Mouse (Mus musculus) gastrocnemius, postnatal 25 days (tissue): ENCODE measurements around the gene Sdk2. TPM values are rescaled to one million over a fixed set of nuclear protein-coding genes. Genes with fewer than 3 reads are reported as not detected.

Experiments used
- DNase-seq: peaks from one replicate; pipeline ENCODE4 v3.0.0; 2022
- long read RNA-seq, 2 experiments: library from polyadenylated mRNA; stranded (forward); transcript quantifications; one replicate each; pipeline ENCODE4 v2.0.0; 2021
- total RNA-seq, 2 experiments: library from RNA; stranded (reverse); gene quantifications; 1 replicate in 1 of 2; 2 replicates in 1 of 2; pipeline ENCODE4 v1.2.3; 2021

The Sdk2 gene
- 1 to 10 TPM in 1 of 2 experiments, under 1 TPM in 1; 0.75 to 1.4 TPM for total RNA-seq
- long read RNA-seq, experiment 1, result 0 reads
- long read RNA-seq, experiment 2, result 0 reads

- peak; percentile 46 for DNase-seq
Measured at GRCm38 (mm10) chr11:114066951-114067762, at the start of gene Sdk2. TSS of gene Sdk2 (minus strand) at chr11:114067046.

- DNase-seq, result no peak
Measured at GRCm38 (mm10) chr11:114115077-114115476, 48.2 kb upstream of the Sdk2 start.

- DNase-seq, result no peak
Measured at GRCm38 (mm10) chr11:114114674-114115073, 47.8 kb upstream of the Sdk2 start.

- no peak for DNase-seq
Measured at GRCm38 (mm10) chr11:114110851-114111250, 44.0 kb upstream of the Sdk2 start.

GRCm38 (mm10) chr11:114093636-114094035 is 26.8 kb upstream of the Sdk2 start:
- no peak for DNase-seq

- no peak for DNase-seq
Measured at GRCm38 (mm10) chr11:114093175-114093574, 26.3 kb upstream of the Sdk2 start.

GRCm38 (mm10) chr11:114080606-114081005 is 13.8 kb upstream of the Sdk2 start:
- no peak for DNase-seq

GRCm38 (mm10) chr11:114072644-114073043 is 5.8 kb upstream of the Sdk2 start:
- DNase-seq, result no peak

- no peak for DNase-seq
Measured at GRCm38 (mm10) chr11:114071998-114072397, 5.2 kb upstream of the Sdk2 start.

- no peak for DNase-seq
Measured at GRCm38 (mm10) chr11:114070881-114071280, 4.0 kb upstream of the Sdk2 start.

GRCm38 (mm10) chr11:114070131-114070530 is 3.3 kb upstream of the Sdk2 start:
- no peak for DNase-seq

- DNase-seq, result peak; percentile 20
Measured at GRCm38 (mm10) chr11:114068390-114068789, 1.5 kb upstream of the Sdk2 start.

- no peak for DNase-seq
Measured at GRCm38 (mm10) chr11:114066098-114066950, 522 bp downstream of the Sdk2 start.

- DNase-seq, result no peak
Measured at GRCm38 (mm10) chr11:114065596-114065995, 1.2 kb downstream of the Sdk2 start.

GRCm38 (mm10) chr11:114064871-114065388 is 1.9 kb downstream of the Sdk2 start:
- DNase-seq, result no peak

GRCm38 (mm10) chr11:114061946-114062345 is 4.9 kb downstream of the Sdk2 start:
- no peak for DNase-seq

GRCm38 (mm10) chr11:114061265-114061664 is 5.6 kb downstream of the Sdk2 start:
- DNase-seq, result no peak

- no peak for DNase-seq
Measured at GRCm38 (mm10) chr11:114056351-114056750, 10.5 kb downstream of the Sdk2 start.

GRCm38 (mm10) chr11:114054581-114055315 is 12.1 kb downstream of the Sdk2 start:
- no peak for DNase-seq

- DNase-seq, result peak; percentile 54
Measured at GRCm38 (mm10) chr11:114051361-114051760, 15.5 kb downstream of the Sdk2 start.

- DNase-seq, result no peak
Measured at GRCm38 (mm10) chr11:114050511-114050910, 16.3 kb downstream of the Sdk2 start.

- DNase-seq, result no peak
Measured at GRCm38 (mm10) chr11:114047887-114048331, 18.9 kb downstream of the Sdk2 start.
